In the genomic region with DNA sequence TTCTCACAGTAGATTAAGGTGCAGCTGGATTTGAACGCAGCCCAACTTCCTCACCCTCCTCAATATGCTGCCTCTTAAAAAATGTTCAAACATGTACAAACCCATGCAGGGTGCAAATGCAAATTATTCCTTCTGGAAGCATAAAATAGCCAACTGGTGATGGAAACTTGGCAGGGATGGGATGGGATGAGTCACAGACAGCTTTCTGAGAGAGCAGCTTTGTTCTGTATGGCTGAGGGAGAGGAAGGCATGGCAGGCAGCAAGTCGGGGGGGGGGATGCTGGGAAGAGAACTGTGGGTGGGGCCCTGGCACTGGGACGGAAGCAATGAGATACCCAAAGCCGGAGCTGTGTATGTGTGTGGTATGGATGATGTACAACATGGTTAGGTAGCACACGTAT, we compare ENCODE assay signal across 9 mouse cellular contexts.
DNase-seq lines count a peak whose midpoint lies in the region; ATAC-seq and TF ChIP-seq lines count a peak whose summit lies in the region.
"Had no signal": no experiment of that assay in that cellular context is flagged by ENCODE, and none has a peak within 500 bp of the region (broad histone marks: within the 10 kb centered on the region; RNA-seq: fewer than 3 reads in every experiment).

No protein-coding gene starts in this region.

- no peaks in the 10 kb centered on the region for H3K4me1 ChIP-seq in midbrain, embryonic 11.5 days (ENCODE audit: control insufficient read depth, insufficient read depth, low read length)
- H3K4me1 ChIP-seq: liver, embryonic 15.5 days had no signal

- no peaks in the 10 kb centered on the region for H3K36me3 ChIP-seq in midbrain, embryonic 11.5 days (ENCODE audit: control insufficient read depth, insufficient read depth, low read length)
- H3K36me3 ChIP-seq: liver, embryonic 15.5 days had no signal

- no peak overlapping the region for H3K27ac ChIP-seq in gastrocnemius, adult 2 months
- H3K27ac ChIP-seq in midbrain, embryonic 11.5 days (ENCODE audit: low read depth, low read length): no peak overlapping the region
- H3K27ac ChIP-seq: liver, embryonic 15.5 days had no signal

- no peak overlapping the region for H3K4me2 ChIP-seq in midbrain, embryonic 11.5 days
- H3K4me2 ChIP-seq: liver, embryonic 15.5 days had no signal

- intact Hi-C loops in gastrocnemius, postnatal 14 days (cut with DNase I; ENCODE audit: low total_unique reads): no loop called here
- intact Hi-C loops in gastrocnemius, adult 2 months (cut with DNase I): no loop called here

- WGBS in midbrain, embryonic 11.5 days: 91% methylated on average over 5 of the region's 5 CpGs

- H3K4me3 ChIP-seq in gastrocnemius, adult 2 months: no peak overlapping the region
- H3K4me3 ChIP-seq in midbrain, embryonic 11.5 days (ENCODE audit: low read depth, low read length): no peak overlapping the region
- H3K4me3 ChIP-seq: liver, embryonic 15.5 days had no signal

- H3K9me3 ChIP-seq in midbrain, embryonic 11.5 days (ENCODE audit: control insufficient read depth, low read length): no peaks in the 10 kb centered on the region
- H3K9me3 ChIP-seq: liver, embryonic 15.5 days had no signal

- no peak for TF ChIP-seq CTCF in gastrocnemius, adult 2 months (IDR thresholded peaks at IDR 0.05)

- no peaks in the 10 kb centered on the region for H3K27me3 ChIP-seq in midbrain, embryonic 11.5 days (ENCODE audit: control insufficient read depth, insufficient read depth, low read length)
- H3K27me3 ChIP-seq: liver, embryonic 15.5 days had no signal

- ATAC-seq in cerebellum, adult (ENCODE audit: insufficient number of reproducible peaks, low FRiP score, low TSS enrichment): peak; percentile 64; the same call in 1 of the 2 replicates
- ATAC-seq in midbrain, embryonic 11.5 days (ENCODE audit: low FRiP score): no peak

- DNase-seq in gastrocnemius, postnatal 14 days: peak; percentile 29
- no peak for DNase-seq in gastrocnemius, adult 2 months
- DNase-seq in heart, adult 8-10 months (ENCODE audit: low spot score): peak; percentile 28
- peak; percentile 83 to 91 for DNase-seq in left cerebral cortex, adult 9 months (ENCODE audit: low spot score in 2 of 2)
- DNase-seq in thymus, adult 18-20 months: no peak
- no peak for DNase-seq in thymus, postnatal 25 days
- no peak for DNase-seq in midbrain, embryonic 11.5 days (ENCODE audit: low spot score, missing footprints)

- no peak overlapping the region for H3K9ac ChIP-seq in midbrain, embryonic 11.5 days (ENCODE audit: low read length)
- H3K9ac ChIP-seq: liver, embryonic 15.5 days had no signal

Comparison
In these comparisons a context has a peak if more than half of its experiments do, and no peak if none do; other contexts are left out.
1. DNase-seq: peak in gastrocnemius, postnatal 14 days (single experiment), heart, adult 8-10 months (single experiment) and left cerebral cortex, adult 9 months (2 of 2); none in gastrocnemius, adult 2 months (single experiment), thymus, adult 18-20 months (0 of 2), thymus, postnatal 25 days (single experiment) and midbrain, embryonic 11.5 days (single experiment).